Mouse (Mus musculus) kidney, postnatal 25 days (tissue): ENCODE measurements around the gene Ctnnbip1.
"Not testable (repeated sequence)": the region's sequence is repeated elsewhere in the genome, so short reads cannot be mapped to it uniquely, and the experiment has no call there.

ENCODE experiments used
- DNase-seq, 2 experiments: peaks; one replicate each; pipeline ENCODE4 v3.0.0; 2021; ENCODE audit warnings: mixed read lengths in 2 of 2

The Ctnnbip1 gene

GRCm38 (mm10) chr4:149590200-149590599 lies 72.2 kb downstream of the Ctnnbip1 start:
- DNase-seq: no peak

- DNase-seq: peak in 1 of 2 experiments; percentile 34
These were observed 73.5 kb downstream of the Ctnnbip1 start for GRCm38 (mm10) chr4:149591486-149591885.

GRCm38 (mm10) chr4:149594913-149595581 lies 77.0 kb downstream of the Ctnnbip1 start:
- DNase-seq: no peak

- peak; percentile 28 to 48 for DNase-seq
These were observed 79.7 kb downstream of the Ctnnbip1 start for GRCm38 (mm10) chr4:149597641-149598208.

- DNase-seq: no peak
These were observed 81.5 kb downstream of the Ctnnbip1 start for GRCm38 (mm10) chr4:149599549-149599948.

- no peak for DNase-seq
These were observed 82.1 kb downstream of the Ctnnbip1 start for GRCm38 (mm10) chr4:149600130-149600529.

GRCm38 (mm10) chr4:149601484-149601883 lies 83.4 kb downstream of the Ctnnbip1 start:
- DNase-seq: peak in 1 of 2 experiments; percentile 20

GRCm38 (mm10) chr4:149602236-149602635 lies 84.2 kb downstream of the Ctnnbip1 start:
- DNase-seq: no peak

DNA sequence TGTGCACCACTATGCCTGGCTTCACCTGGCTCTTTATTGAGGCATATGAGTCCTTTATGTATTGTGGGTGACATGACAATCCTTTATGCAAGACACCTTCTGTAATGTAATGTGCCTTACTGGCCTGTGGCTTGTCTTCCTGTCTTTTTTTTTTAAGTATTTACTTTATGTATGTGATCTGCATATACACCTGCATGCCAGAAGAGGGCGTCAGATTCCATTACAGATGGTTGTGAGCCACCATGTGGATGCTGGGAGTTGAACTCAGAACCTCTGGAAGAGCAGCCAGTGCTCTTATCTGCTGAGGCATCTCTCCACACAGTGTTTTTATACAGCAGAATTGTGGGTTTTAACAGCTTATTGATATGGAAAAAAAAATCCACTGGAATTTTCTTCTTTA lies 85.8 kb downstream of the Ctnnbip1 start:
- no peak for DNase-seq

DNA sequence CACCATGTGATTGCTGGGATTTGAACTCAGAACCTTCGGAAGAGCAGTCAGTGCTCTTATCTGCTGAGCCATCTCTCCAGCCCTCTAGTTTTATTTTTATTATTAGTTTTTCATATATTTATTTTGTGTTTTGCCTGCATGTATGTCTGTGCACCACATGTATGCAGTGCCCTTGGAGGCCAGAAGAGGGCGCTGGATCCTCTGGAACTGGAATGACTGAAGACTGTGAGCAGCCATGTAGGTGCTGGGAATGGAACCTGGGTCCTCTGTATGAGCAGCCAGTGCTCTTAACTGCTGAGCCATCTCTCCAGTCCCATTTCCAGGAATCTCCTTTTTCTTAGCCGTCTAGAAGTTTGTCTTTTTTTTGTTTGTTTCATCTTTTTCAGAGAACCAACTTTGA lies 86.5 kb downstream of the Ctnnbip1 start:
- no peak for DNase-seq

- DNase-seq: no peak
These were observed 88.0 kb downstream of the Ctnnbip1 start for GRCm38 (mm10) chr4:149606056-149606455.

GRCm38 (mm10) chr4:149606766-149607358 lies 88.8 kb downstream of the Ctnnbip1 start:
- DNase-seq: no peak

- DNase-seq: no peak
These were observed 89.7 kb downstream of the Ctnnbip1 start for GRCm38 (mm10) chr4:149607591-149608308.

DNA sequence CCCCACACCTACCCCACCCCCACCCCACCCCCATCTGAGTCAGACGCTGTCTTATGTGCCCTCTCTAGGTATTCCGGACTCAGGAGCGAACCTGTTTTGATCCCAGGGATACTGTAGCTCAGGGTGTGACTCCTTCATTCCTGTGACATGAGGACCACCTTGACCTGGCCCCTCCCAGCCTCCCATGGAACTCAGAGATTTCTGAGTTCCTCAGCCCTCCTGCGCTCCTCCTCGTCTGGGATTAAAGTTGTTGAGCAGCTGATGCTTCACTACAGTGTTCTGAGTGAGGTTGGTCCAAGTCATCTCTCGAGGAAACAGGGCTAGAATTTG lies 90.2 kb downstream of the Ctnnbip1 start:
- DNase-seq: no peak

GRCm38 (mm10) chr4:149609256-149610025 lies 91.4 kb downstream of the Ctnnbip1 start:
- DNase-seq: no peak

DNA sequence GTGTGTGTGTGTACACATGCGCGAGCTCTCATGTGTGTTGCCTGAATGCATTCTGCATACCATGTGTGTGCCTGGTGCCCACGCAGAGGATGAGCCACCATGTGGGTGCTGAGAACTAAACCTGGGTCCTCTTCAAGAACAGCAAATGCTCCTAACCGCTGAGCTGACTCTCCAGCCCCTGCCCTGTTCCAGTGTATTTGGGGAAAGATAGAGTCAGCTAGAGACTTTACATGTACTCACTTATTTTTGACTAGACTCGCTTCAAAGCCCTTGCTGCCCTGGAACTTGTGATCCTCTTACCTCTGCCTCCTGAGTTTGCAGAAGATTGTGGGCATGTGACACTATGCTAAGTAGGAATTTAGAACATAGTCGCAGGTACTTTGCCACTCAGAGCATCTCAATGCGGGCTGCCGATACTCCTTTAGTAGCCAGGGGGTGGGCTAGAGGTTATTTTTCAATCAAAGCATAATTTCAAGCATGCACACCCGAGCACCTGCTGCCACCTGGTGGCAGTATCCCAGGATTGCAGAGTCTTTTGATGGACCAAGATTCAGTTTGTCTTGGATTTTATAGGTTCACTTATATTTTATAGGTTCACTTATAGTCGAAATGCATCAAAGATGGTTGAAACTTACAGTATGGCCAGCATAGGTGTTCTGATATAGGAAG lies 93.5 kb downstream of the Ctnnbip1 start:
- peak in 1 of 2 experiments; percentile 70 for DNase-seq

GRCm38 (mm10) chr4:149613497-149613896 lies 95.5 kb downstream of the Ctnnbip1 start:
- DNase-seq: not testable (repeated sequence)

GRCm38 (mm10) chr4:149614869-149615268 lies 96.8 kb downstream of the Ctnnbip1 start:
- DNase-seq: no peak
